Mouse (Mus musculus): ENCODE data around the gene Mogs. TPM values are rescaled to one million over a fixed set of nuclear protein-coding genes. Genes with fewer than 3 reads are reported as not detected.

The Mogs gene
- 10 to 100 TPM; 53.2 to 53.7 TPM for total RNA-seq (2023)

DNA sequence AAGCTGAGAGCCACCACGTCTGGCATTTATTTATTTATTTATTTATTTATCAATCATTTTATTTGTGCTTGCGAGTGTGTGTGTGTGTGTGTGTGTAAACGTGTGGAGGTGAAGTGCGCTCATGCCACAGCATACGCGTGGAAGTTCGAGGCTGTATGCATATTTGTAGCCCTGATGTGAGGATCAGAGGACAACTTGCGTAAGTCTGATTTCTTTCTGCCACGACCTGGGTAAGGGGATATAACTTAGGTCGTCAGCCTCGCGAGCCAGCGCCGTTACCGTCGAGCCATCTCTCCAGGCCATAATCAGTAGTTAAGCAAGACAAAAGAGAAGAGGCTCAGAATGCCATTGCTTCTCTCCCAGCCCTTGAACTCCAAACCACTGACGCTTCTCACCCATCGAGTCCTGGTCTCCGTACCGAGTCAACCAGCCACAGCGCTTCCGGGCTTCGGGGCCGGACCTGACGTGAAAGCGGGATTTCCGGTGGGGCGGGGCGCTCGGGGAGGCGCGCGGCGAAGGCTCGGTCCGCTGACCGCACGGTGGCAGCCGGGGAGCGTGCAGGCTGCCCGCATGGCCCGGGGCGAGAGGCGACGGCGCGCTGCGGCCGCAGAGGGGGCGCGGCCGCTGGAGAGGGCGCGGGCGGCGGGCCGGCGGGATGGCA is at the start of gene Mogs:
Gene Mogs, plus strand, starts transcription at position 486 of the 661 bp plus-strand sequence.

GRCm38 (mm10) chr6:83070247-83070310 is 45.2 kb upstream of the Mogs start, which contains the start of gene Tlx2:
Gene Tlx2, minus strand, starts transcription at chr6:83070293.

GRCm38 (mm10) chr6:83077630-83078323 is 37.5 kb upstream of the Mogs start, which contains the start of gene Pcgf1:
Gene Pcgf1, plus strand, starts transcription at chr6:83077869.

DNA sequence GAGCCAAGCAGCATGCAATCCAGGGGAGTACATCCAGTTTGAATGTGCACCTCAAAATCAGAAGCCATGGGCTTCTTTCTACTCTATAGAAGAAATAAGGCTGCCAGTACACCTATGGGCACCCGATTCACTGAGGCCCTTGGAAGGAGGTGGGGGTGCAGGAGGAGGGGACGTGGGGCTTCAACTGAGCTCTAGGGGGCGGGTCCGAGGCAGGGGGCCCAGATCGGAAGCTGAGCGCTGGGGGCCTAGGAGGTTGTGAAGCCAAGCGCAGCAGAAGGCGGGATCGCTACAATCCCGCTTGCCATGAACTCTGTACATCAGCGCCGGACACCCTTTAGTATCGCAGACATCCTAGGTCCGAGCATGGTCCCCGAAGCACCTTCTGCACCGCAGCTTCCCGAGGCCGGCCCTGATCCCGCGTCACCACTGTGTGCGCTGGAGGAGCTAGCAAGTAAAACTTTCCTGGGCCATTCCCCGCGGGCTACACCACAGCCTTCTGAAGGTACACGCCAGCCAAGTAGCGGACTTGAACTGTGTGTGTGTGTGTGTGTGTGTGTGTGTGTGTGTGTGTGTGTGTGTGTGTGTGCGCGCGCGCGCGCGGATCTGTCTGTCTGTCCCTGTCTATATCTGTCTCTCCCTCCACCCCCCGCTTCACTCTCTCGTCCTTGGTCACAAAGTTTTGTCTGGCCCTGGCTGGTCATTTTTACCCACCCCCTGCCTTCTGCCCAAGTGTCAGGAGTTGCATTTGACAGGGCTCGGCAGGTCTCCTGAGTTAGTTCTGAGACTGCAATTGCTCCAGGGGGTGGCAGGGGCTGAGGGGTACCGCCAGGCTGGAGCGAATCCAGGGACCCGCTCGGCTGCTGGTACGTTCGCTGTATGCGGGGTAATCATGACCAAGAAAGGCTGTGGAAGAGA is 28.9 kb upstream of the Mogs start, which contains the start of gene Lbx2:
Gene Lbx2, plus strand, starts transcription at position 247 of the 915 bp plus-strand sequence.

GRCm38 (mm10) chr6:83101316-83101687 is 14.0 kb upstream of the Mogs start, which contains the start of the genes Ccdc142 and Gm42688:
Gene Ccdc142, plus strand, starts transcription at chr6:83101601.
Gene Gm42688, plus strand, starts transcription at chr6:83101617.

GRCm38 (mm10) chr6:83108762-83109668 is 6.3 kb upstream of the Mogs start, which contains the start of gene Mrpl53:
Gene Mrpl53, plus strand, starts transcription at chr6:83109040.

DNA sequence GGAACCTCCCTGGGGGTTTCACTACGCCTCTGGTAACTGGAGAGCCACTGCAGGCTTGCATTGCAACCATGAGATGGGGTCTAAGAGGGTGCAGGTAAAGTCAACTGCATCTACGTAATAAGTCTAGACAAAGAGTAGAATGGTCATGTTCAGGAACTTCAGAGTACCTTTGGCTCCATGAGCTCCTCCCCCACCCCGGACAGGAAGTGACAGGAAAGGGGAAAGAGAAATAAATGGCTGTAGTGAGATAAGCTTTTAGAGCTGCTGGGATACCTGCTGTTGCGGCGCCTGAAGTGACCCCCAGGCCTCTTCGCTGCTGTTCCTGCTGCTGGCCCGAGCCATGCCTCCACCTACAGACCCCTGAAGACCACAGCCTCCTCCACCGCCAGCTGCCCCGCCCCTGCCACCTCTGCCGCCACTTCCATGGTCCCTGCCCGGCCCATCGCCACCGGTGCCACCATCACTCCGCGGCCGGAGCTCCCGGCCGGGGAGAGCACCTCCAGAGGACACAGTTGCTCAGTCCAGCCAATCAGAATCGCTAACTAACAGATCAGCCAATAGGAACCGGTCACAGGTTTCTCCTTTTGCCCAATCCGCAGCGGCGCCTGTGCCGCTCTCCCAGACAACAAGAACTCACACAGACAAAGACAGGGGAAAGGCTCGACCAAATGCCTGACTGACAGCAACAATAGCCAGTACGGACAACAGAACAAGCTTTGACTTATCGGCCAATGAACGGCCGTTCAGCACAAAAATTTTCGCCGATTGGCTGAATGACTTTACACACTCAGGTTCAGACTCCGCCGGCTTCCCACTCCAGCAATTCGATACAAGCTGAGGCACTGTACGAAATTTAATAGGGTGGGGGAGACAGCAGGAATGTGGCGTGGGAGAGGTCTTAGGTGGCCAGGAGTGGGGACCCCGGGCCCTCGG is 5.9 kb downstream of the Mogs start, which contains the start of gene Wbp1:
Gene Wbp1, minus strand, starts transcription at position 630 of the 933 bp plus-strand sequence.

DNA sequence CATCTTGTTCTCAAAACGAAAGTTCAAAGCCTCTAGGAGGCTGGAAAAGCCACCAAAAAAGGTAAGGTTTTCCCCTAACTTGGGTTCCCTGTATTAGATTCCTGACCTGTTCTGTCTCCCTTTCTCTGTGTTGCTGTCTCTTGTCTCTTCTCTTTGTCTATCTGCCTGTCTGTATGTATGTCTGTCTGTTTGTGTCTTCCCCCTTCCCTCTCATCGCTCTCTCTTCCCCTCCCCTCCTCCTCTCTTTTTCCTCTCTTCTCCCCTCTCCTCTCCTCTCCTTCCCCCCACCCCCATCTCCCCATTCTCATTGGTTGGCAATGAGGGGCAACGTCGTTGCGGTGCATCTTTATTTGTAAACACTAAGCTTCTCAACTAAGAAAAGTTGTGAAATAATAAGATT is 10.0 kb downstream of the Mogs start, which contains the start of gene Ino80b:
Gene Ino80b, minus strand, starts transcription at position 101 of the 400 bp plus-strand sequence.

GRCm38 (mm10) chr6:83134951-83135513 is 19.7 kb downstream of the Mogs start, which contains the start of gene Rtkn:
Gene Rtkn, plus strand, starts transcription at chr6:83135463.

DNA sequence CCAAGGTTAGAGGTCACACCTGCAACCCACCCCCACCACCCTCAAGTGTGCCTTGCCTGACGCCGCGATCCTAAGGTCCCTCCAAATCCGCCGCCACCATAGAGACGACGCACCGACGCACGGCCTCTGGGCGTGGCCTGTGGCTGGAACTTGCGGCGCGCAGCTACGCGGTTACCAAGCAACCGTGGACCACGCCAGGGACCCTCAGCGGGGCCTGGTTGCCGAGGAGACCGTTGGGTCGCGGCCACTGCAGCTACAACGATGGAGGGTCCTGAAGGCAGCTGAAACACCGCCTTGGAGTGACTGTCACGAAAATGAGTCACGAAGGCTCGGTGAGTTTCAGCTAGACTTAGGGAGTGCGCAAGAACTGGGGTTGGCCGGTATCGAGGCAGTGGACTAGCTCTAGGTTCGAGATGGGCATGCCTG is 41.0 kb downstream of the Mogs start, which contains the start of the genes Wdr54 and 1700003E16Rik:
Gene Wdr54, minus strand, starts transcription at position 139 of the 426 bp plus-strand sequence.
Gene 1700003E16Rik, plus strand, starts transcription at position 146 of the 426 bp plus-strand sequence.

DNA sequence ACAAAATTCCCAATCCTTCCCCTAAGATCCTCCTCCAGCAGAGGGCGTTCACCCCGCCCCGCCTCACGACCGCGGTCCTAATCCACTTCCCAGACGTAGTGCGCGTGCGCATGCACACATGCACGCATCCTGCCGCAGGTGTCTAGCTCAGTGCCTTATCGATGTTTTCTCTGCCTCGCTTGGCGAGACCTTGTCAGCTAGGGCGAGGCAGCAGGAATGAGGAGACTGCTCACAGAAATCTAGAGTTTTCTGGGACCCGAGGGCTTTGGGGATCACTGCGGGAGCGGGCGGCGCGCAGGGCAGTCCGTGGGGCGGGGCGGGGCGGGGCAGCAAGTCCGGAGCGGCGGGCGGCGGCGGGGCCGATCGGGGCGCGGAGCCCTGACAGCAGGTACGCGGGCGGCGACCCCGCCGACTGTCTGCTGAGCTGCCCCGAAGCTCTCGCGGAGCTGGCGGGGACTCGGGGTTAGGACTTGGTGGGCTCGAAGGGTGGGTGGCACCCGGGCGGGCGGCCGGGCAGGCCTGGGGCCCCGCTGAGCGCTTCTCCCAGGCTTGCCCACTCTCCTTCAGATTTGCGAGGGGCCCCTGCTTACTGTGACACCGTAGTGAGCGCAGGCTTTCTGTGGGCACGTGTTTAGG is 50.4 kb downstream of the Mogs start, which contains the start of gene Dctn1:
Gene Dctn1, plus strand, starts transcription at position 314 of the 636 bp plus-strand sequence.

Other genes starting within 250 kb of the Mogs start
- 10 to 100 TPM; 27.3 to 28.7 TPM for gene Sema4f, start 175.7 kb upstream of the Mogs start, total RNA-seq (2023)
- gene M1ap, start 168.6 kb upstream of the Mogs start, total RNA-seq (2023): not detected
- gene Dok1, start 82.0 kb upstream of the Mogs start, total RNA-seq (2023): 10 to 100 TPM; 21.0 to 23.7 TPM
- not detected for gene Loxl3, start 81.3 kb upstream of the Mogs start, total RNA-seq (2023)
- 100 to 1,000 TPM; 350 to 355 TPM for gene Aup1, start 61.0 kb upstream of the Mogs start, total RNA-seq (2023)
- 10 to 100 TPM; 29.3 to 31.8 TPM for gene Htra2, start 60.2 kb upstream of the Mogs start, total RNA-seq (2023)
- gene Dqx1, start 57.7 kb upstream of the Mogs start, total RNA-seq (2023): 10 to 100 TPM; 16.0 to 16.6 TPM
- gene Tlx2, start 45.2 kb upstream of the Mogs start, total RNA-seq (2023): not detected
- gene Pcgf1, start 37.6 kb upstream of the Mogs start, total RNA-seq (2023): 10 to 100 TPM; 28.2 to 31.7 TPM
- gene Lbx2, start 29.1 kb upstream of the Mogs start, total RNA-seq (2023): not detected
- 10 to 100 TPM in 1 of 2 experiments, 1 to 10 TPM in 1; 8.4 to 11.3 TPM for gene Ccdc142, start 13.9 kb upstream of the Mogs start, total RNA-seq (2023)
- gene Gm42688, start 13.9 kb upstream of the Mogs start, total RNA-seq (2023): 10 to 100 TPM; 10.5 to 11.2 TPM
- gene Mrpl53, start 6.5 kb upstream of the Mogs start, total RNA-seq (2023): 10 to 100 TPM; 28.3 to 31.2 TPM
- gene Wbp1, start 6.1 kb downstream of the Mogs start, total RNA-seq (2023): 10 to 100 TPM; 34.0 to 41.6 TPM
- gene Ino80b, start 9.9 kb downstream of the Mogs start, total RNA-seq (2023): 10 to 100 TPM; 34.1 to 35.9 TPM
- gene Rtkn, start 20.0 kb downstream of the Mogs start, total RNA-seq (2023): not detected
- gene Wdr54, start 40.9 kb downstream of the Mogs start, total RNA-seq (2023): 1 to 10 TPM in 1 of 2 experiments, under 1 TPM in 1; 0.89 to 1.7 TPM
- gene 1700003E16Rik, start 40.9 kb downstream of the Mogs start, total RNA-seq (2023): not detected
- gene Dctn1, start 50.4 kb downstream of the Mogs start, total RNA-seq (2023): 100 to 1,000 TPM; 117 to 120 TPM
- not detected for gene Slc4a5, start 104.3 kb downstream of the Mogs start, total RNA-seq (2023)
- gene Mthfd2, start 210.4 kb downstream of the Mogs start, total RNA-seq (2023): 10 to 100 TPM; 42.1 to 52.4 TPM
- 100 to 1,000 TPM; 113 to 127 TPM for gene Mob1a, start 210.5 kb downstream of the Mogs start, total RNA-seq (2023)
- 10 to 100 TPM; 33.9 to 37.3 TPM for gene Bola3, start 233.7 kb downstream of the Mogs start, total RNA-seq (2023)

Measured in T-cell, adult 66 days (primary cell).